Mouse (Mus musculus) cerebellum, adult 9-10 months (tissue): ENCODE measurements at regions not wholly inside any gene's neighbourhood (a gene's known extent, or its start where the extent isn't known, plus 50 kb on each side); places are given as distances from the start of the nearest gene placed in this dataset.

Experiments used
- DNase-seq: peaks from one replicate; pipeline ENCODE4 v3.0.0; 2022

- no peak for DNase-seq
These were observed 213.5 kb upstream of the Zfp637 start for GRCm38 (mm10) chr6:117627461-117627860.

DNA sequence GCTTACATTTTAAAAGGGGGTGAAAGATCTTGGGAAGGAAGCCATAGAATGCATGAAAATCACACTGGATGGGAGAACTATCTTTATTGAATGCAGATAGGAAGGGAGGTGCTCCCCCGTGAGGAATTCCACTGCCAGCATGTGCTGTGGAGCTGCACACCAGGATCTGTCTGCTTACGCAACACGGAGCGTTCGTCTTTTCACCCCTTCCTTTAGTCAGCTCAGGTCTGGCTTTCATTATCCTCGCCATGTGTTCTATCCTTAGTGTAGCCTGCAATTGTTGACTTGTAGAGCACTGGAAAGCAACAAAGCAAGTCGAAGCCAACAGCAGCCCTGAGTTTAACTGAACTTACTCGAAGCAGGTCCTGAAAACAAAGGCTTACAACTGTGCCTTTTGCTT is 194.4 kb upstream of the Zfp637 start:
- no peak for DNase-seq

DNA sequence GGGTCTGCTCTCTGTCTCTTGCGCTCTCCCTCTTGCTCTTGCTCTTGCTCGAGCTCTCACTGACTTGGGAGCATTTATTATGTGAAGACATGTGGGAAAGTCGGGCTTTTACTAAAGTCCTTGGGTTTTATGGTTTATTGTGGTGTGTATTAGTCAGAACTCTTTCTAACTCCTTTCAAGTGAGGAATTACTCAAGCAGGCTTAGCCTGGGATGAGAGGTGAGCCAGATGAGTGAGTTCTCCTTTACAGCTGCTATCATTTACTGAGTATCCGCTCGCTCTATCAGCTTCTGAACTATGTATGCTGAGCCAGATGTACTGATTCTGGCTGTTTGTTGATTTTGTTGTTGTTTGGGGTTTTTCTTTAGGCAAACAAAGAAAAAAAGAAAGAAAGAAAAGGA is 190.4 kb upstream of the Zfp637 start:
- no peak for DNase-seq

- DNase-seq = no peak
These were observed 189.4 kb upstream of the Zfp637 start for GRCm38 (mm10) chr6:117651551-117651950.

DNA sequence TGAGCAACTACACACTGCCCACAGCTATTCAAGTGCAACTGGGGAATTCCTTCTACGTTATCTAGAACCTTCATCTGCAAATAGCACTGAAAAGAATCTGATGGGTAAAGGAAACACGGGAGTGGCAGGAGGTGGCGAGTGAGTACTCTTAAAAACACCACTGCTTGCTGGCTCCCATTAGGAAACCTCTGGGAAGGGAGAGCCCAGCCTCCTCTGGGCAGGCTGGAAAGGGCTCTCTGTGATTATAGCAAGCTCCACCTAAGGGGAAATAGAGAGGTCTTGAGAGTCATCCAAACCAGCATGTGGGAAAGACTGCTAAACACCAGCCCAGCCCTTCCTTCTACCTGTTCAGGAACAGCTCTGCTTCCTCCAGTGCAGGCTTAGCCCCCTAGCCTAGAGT is 189.0 kb upstream of the Zfp637 start:
- no peak for DNase-seq

DNA sequence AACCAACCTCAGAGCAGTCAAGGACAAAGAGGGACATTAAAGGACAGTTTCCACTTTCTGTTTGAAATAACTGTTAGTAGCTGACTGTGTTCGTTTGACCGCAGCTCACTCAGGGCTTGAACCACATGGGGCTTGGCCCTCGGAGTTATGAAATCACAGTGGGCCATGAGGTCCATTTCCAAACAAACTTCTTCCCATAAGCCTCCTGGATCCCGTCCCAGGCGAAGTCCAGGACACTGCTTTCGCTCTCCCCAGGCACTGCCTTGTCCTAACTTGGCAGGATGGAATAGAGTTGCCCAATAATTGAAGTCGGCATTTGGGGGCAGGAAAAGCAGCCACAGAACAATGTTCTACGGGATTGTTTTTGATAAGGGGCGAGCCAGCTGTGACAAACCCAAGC is 188.1 kb upstream of the Zfp637 start:
- DNase-seq = peak; percentile 1

DNA sequence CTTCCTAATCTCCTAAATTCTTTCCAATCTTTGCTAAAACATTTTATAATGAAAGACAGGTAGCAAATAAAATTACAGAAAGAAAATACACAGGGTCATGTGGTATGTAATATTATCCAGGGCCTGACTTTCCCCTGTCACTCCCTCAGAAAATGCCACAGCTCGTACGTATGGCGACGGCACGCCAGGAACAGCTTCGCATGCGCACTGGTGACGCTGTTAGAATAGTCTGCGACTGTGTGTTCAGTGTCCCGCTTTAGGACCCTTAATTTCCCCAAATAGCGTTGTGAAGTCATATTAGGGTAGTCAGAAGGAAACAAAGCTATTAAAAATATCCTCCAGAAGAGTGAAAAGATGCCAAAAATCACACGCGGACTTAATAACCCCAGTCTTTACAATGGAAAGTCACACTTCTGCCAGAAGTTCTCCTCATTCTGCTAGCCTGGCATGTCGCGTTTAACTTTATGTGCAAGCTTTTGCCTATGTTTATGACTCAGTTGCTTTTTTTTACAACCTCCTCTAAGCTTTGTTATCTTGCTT is 187.0 kb upstream of the Zfp637 start:
- DNase-seq = no peak

- no peak for DNase-seq
These were observed 185.0 kb upstream of the Zfp637 start for GRCm38 (mm10) chr6:117655986-117656385.

GRCm38 (mm10) chr6:117660576-117660975 is 180.4 kb upstream of the Zfp637 start:
- no peak for DNase-seq

GRCm38 (mm10) chr6:117662635-117663034 is 178.3 kb upstream of the Zfp637 start:
- DNase-seq = no peak

GRCm38 (mm10) chr6:117670337-117670736 is 170.6 kb upstream of the Zfp637 start:
- DNase-seq = no peak

GRCm38 (mm10) chr6:117670792-117671525 is 170.0 kb upstream of the Zfp637 start:
- no peak for DNase-seq

GRCm38 (mm10) chr6:117675059-117675800 is 165.8 kb upstream of the Zfp637 start:
- no peak for DNase-seq

DNA sequence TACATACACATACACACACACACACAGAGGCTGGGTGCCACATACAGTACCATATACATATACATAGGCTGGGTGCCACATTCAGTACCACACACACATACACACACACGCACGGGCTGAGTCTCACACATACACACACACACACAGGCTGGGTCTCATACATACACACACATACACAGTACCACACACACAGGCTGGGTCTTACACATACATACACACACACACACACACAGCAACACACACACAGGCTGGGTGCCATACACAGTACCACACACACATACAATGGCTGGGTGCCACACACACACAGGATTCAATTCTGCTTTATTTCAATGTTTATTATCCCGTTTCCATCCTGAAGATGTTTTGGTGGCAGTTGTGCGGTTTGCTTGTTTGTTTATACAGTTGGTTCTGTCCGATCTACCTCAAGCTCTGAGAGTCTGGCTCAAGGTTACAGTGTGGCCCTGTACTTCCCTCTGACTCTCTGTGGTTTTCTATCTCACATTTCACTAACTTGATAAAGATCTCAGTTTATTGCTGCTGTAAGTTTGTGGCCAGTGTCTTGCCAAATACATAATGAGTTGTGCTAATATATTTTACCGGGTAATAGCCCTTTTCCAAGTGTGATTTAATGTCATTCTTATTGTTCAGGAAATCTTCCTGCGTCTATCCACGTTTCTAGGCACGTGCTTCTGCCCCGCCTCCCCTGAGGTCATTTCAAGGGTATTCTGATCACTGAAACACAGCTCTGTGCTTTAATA is 164.7 kb upstream of the Zfp637 start:
- DNase-seq = no peak

DNA sequence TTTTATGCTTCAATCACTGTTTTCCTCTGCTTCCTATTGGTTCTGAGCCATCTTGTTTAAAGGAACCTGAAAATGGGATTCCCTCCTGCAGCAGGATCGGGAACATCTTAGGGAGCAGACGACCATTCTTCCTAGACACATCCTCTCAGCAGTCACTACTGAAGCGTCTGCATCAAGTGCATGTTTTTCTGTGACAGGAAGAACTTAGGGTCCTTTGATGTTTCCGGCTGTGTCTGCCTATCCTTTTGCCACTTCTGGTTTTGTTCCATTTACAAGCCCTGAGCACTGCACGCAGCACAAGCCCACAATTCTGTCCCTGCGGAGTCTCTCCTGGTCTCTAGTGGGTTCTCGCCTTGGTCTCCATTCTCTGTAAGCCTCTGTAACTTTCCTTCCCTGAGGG is 163.9 kb upstream of the Zfp637 start:
- DNase-seq = no peak

DNA sequence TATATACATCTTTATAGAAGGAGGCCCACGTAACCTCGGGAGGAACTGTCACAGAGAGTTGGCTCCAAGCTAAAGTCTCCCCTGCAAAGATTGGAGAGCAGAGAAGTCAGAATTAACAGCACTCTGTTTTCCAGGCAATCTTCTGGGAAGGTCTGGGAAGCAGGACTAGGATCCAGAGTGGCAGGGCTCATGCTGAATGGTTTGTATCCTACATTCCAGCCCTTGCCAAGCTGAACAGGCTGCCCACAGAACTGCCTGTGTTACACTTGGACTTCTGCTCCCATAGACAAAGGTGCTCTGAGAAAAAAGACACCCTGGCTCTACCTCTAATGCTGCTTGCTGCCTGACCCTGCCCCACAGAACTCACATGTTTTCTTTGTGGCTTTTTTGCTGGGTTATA is 163.2 kb upstream of the Zfp637 start:
- no peak for DNase-seq

GRCm38 (mm10) chr6:117678276-117678675 is 162.7 kb upstream of the Zfp637 start:
- DNase-seq = no peak

DNA sequence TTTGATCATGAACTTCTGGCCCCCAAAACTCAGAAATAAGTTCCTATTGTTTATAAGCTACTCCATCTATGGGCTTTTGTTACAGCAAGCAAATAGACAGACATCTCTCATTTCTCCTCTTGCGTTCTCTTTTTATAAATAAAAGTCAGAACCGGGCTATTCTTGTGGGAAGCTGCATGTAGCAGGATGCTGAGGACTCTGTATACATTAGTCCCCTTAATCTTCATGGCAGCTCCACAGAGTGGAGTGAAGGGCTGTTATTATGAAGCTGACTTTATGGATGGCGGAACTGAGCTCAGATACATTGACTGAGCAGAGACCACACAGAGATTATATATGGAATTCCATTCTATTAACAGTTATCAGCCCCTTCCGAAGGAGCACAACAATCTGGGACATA is 162.1 kb upstream of the Zfp637 start:
- DNase-seq = no peak

DNA sequence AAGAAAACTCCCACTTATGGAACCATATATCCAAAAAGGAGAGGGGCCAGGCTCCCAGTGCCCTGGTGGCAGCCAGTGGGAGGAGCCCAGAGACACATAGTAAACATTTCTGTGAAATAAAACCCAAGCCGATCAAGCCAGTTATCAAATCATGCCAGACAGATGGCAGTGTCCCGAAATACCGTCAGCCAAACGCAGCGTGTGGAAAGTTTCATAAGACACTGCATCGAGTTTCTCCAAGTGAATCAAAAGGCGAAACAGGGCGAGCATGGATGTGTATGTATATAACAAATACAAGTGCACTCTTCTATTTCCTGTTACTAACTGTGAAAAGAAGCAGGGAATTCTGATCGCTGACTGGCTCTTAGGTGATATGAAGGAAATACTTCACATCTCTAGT is 154.8 kb upstream of the Zfp637 start:
- no peak for DNase-seq

DNA sequence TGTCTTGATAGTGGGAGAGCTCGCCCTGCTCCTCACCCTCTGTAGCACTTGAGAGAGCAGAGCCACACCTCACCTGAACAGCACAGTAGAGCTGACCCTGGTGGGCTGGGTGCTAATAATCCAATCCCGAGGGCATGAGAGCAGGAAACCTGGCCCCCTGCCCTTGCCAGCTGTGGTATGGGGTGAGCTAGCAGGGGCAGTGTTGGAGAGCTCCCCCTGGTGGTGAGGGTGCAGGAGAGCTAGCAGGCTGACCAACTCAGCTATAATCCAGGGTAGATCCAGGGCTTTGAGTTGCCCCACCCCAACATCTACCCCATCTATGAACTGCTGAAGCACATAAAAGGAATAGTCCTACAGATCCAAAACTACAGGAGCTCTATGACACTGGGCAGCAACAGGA is 153.9 kb upstream of the Zfp637 start:
- DNase-seq = no peak

DNA sequence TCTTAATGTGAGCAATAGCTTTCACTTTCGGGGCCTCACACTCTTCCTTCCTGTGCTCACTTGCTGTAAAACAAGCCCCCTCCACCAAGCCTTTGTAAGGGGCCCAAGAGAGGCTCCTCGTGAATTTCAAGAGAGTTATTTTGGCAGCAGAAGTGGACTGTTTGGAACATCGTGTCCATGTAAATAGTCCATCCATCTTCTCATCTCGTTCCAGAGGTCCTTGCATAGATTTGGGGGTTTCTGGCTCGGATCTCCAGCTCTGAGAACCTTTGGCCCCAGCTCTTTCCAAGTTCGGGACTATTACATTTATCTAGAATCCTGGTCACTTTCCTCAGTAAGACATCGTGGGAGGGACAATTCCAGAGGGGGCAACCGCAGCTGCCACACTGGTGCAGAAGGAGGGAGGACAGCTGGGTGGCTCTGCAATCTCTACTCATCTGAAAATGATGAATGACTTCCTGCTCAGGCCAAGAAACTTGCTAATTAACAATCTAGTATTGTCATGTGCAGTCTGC is 152.3 kb upstream of the Zfp637 start:
- no peak for DNase-seq

GRCm38 (mm10) chr6:117700286-117700685 is 140.7 kb upstream of the Zfp637 start:
- no peak for DNase-seq

GRCm38 (mm10) chr6:117701547-117701946 is 139.4 kb upstream of the Zfp637 start:
- DNase-seq = no peak
